Mouse (Mus musculus): ENCODE data around the gene A4gnt. TPM values are rescaled to one million over a fixed set of nuclear protein-coding genes. Genes with fewer than 3 reads are reported as not detected.

Gene A4gnt
- polyA plus RNA-seq, 1 experiment from 2014 or later = 1.6 TPM

- H3K27me3 ChIP-seq (replicated peaks; ENCODE audit: control insufficient read depth, insufficient read depth, low read length) = no peaks in the 10 kb centered on the region
- no peak overlapping the region for H3K4me3 ChIP-seq (ENCODE audit: low read length)
- H3K9ac ChIP-seq (ENCODE audit: low read depth, low read length) = no peak overlapping the region
- H3K4me1 ChIP-seq (ENCODE audit: control insufficient read depth, insufficient read depth, low read length) = no peaks in the 10 kb centered on the region
- H3K9me3 ChIP-seq (ENCODE audit: control insufficient read depth, low read length) = no peaks in the 10 kb centered on the region
- ATAC-seq = no peak
- WGBS = 60% methylated on average over 16 of the region's 16 CpGs
- no peak overlapping the region for H3K27ac ChIP-seq (ENCODE audit: low read length)
- no peak overlapping the region for H3K4me2 ChIP-seq (ENCODE audit: low read depth, low read length)
- H3K36me3 ChIP-seq (ENCODE audit: control insufficient read depth, insufficient read depth, low read length) = peaks cover 2% of the 10 kb centered on the region; the same call in 1 of the 2 replicates
Measured at GRCm38 (mm10) chr9:99661606-99662166, 49.4 kb downstream of the A4gnt start.

- Histone ChIP-seq H3K27me3 (replicated peaks; ENCODE audit: control insufficient read depth, insufficient read depth, low read length) (no peaks in the 10 kb centered on the region), H3K9ac (ENCODE audit: low read depth, low read length) (no peak overlapping the region), H3K27ac (ENCODE audit: low read length) (no peak overlapping the region), H3K4me2 (ENCODE audit: low read depth, low read length) (no peak overlapping the region), H3K9me3 (ENCODE audit: control insufficient read depth, low read length) (no peaks in the 10 kb centered on the region), H3K4me1 (ENCODE audit: control insufficient read depth, insufficient read depth, low read length) (no peaks in the 10 kb centered on the region), H3K36me3 (ENCODE audit: control insufficient read depth, insufficient read depth, low read length) (peaks cover 2% of the 10 kb centered on the region; the same call in 1 of the 2 replicates), H3K4me3 (ENCODE audit: low read length) (no peak overlapping the region)
- WGBS = 27% methylated on average over 7 of the region's 7 CpGs
- peak; percentile 62 for ATAC-seq
Measured at GRCm38 (mm10) chr9:99662406-99662805, 50.1 kb downstream of the A4gnt start.

GRCm38 (mm10) chr9:99662887-99663286 lies 50.6 kb downstream of the A4gnt start:
- Histone ChIP-seq H3K4me1 (ENCODE audit: control insufficient read depth, insufficient read depth, low read length) (no peaks in the 10 kb centered on the region), H3K36me3 (ENCODE audit: control insufficient read depth, insufficient read depth, low read length) (peaks cover 5% of the 10 kb centered on the region; the same call in 1 of the 2 replicates), H3K27me3 (replicated peaks; ENCODE audit: control insufficient read depth, insufficient read depth, low read length) (no peaks in the 10 kb centered on the region), H3K4me3 (ENCODE audit: low read length) (no peak overlapping the region), H3K9ac (ENCODE audit: low read depth, low read length) (no peak overlapping the region), H3K4me2 (ENCODE audit: low read depth, low read length) (no peak overlapping the region), H3K27ac (ENCODE audit: low read length) (no peak overlapping the region), H3K9me3 (ENCODE audit: control insufficient read depth, low read length) (no peaks in the 10 kb centered on the region)
- ATAC-seq = no peak
- 88% methylated on average over 10 of the region's 10 CpGs for WGBS

- Histone ChIP-seq H3K4me3 (ENCODE audit: low read length) (no peak overlapping the region), H3K27me3 (replicated peaks; ENCODE audit: control insufficient read depth, insufficient read depth, low read length) (no peaks in the 10 kb centered on the region), H3K9me3 (ENCODE audit: control insufficient read depth, low read length) (no peaks in the 10 kb centered on the region), H3K27ac (ENCODE audit: low read length) (no peak overlapping the region), H3K4me2 (ENCODE audit: low read depth, low read length) (no peak overlapping the region), H3K4me1 (ENCODE audit: control insufficient read depth, insufficient read depth, low read length) (no peaks in the 10 kb centered on the region), H3K9ac (ENCODE audit: low read depth, low read length) (no peak overlapping the region), H3K36me3 (ENCODE audit: control insufficient read depth, insufficient read depth, low read length) (peaks cover 14% of the 10 kb centered on the region)
- 82% methylated on average over 8 of the region's 8 CpGs for WGBS
- no peak for ATAC-seq
Measured at GRCm38 (mm10) chr9:99667596-99667995, 55.3 kb downstream of the A4gnt start.

- Histone ChIP-seq H3K27me3 (replicated peaks; ENCODE audit: control insufficient read depth, insufficient read depth, low read length) (no peaks in the 10 kb centered on the region), H3K9ac (ENCODE audit: low read depth, low read length) (no peak overlapping the region), H3K36me3 (ENCODE audit: control insufficient read depth, insufficient read depth, low read length) (peaks cover 14% of the 10 kb centered on the region; the same call in 1 of the 2 replicates), H3K27ac (ENCODE audit: low read length) (no peak overlapping the region), H3K4me1 (ENCODE audit: control insufficient read depth, insufficient read depth, low read length) (no peaks in the 10 kb centered on the region), H3K9me3 (ENCODE audit: control insufficient read depth, low read length) (no peaks in the 10 kb centered on the region), H3K4me3 (ENCODE audit: low read length) (no peak overlapping the region), H3K4me2 (ENCODE audit: low read depth, low read length) (no peak overlapping the region)
- ATAC-seq = no peak
- 32% methylated on average over 2 of the region's 2 CpGs for WGBS
Measured at GRCm38 (mm10) chr9:99671603-99672002, 59.3 kb downstream of the A4gnt start.

Other genes starting within 250 kb of the A4gnt start
- gene Mras, start 175.1 kb upstream of the A4gnt start, polyA plus RNA-seq (2015; fragmentation: Nextera tagmentation; extraction: Ambion mirVana) = 6.8 and 6.9 TPM in 2 replicates
- gene Nme9, start 161.0 kb upstream of the A4gnt start, polyA plus RNA-seq (2015; fragmentation: Nextera tagmentation; extraction: Ambion mirVana) = 0.73 and 0.76 TPM in 2 replicates
- 25.5 and 28.1 TPM in 2 replicates for gene Armc8, start 43.6 kb upstream of the A4gnt start, polyA plus RNA-seq (2015; fragmentation: Nextera tagmentation; extraction: Ambion mirVana)
- 23.4 and 27.8 TPM in 2 replicates for gene Dbr1, start 36.7 kb upstream of the A4gnt start, polyA plus RNA-seq (2015; fragmentation: Nextera tagmentation; extraction: Ambion mirVana)
- gene Dzip1l, start 17.0 kb downstream of the A4gnt start, polyA plus RNA-seq (2015; fragmentation: Nextera tagmentation; extraction: Ambion mirVana) = 9.9 and 11.2 TPM in 2 replicates
- gene Cldn18, start 104.8 kb downstream of the A4gnt start, polyA plus RNA-seq (2015; fragmentation: Nextera tagmentation; extraction: Ambion mirVana) = 0.99 and 1.1 TPM in 2 replicates

All from intestine, embryonic 16.5 days (tissue).